ENCODE assay signal across 26 mouse cellular contexts in genomic region chr5:125028911-125029310, GRCm38 (mm10). TPM values are rescaled to one million over a fixed set of nuclear protein-coding genes. Genes with fewer than 3 reads are reported as not detected.
"Had no signal": no experiment of that assay in that cellular context is flagged by ENCODE, and none has a peak within 500 bp of the region (broad histone marks: within the 10 kb centered on the region; RNA-seq: fewer than 3 reads in every experiment).

No protein-coding gene starts in this region.

- H3K4me1 ChIP-seq: heart, embryonic 10.5 days; heart, embryonic 13.5 days; heart, embryonic 15.5 days; hindbrain, embryonic 13.5 days; hindbrain, embryonic 15.5 days; intestine, embryonic 15.5 days; limb, embryonic 10.5 days; limb, embryonic 12.5 days; liver, embryonic 13.5 days had no signal

- H3K27ac ChIP-seq: heart, embryonic 10.5 days; heart, embryonic 13.5 days; heart, embryonic 15.5 days; hindbrain, embryonic 13.5 days; hindbrain, embryonic 15.5 days; intestine, embryonic 15.5 days; left cerebral cortex, adult 2 months; limb, embryonic 10.5 days; limb, embryonic 12.5 days; liver, embryonic 13.5 days had no signal

- H3K27me3 ChIP-seq: heart, embryonic 13.5 days; heart, embryonic 15.5 days; hindbrain, embryonic 13.5 days; hindbrain, embryonic 15.5 days; intestine, embryonic 15.5 days; limb, embryonic 12.5 days; liver, embryonic 13.5 days had no signal

- DNase-seq: forebrain, postnatal 0 days; gastrocnemius, postnatal 14 days; gastrocnemius, postnatal 36 days; heart, adult 18-20 months; heart, postnatal 14 days; kidney, adult 18-20 months; kidney, adult 8-10 months; kidney, postnatal 10 days; kidney, postnatal 25 days; kidney, postnatal 4 days; liver; liver, embryonic 13.5 days had no signal

- H3K9ac ChIP-seq: forebrain, postnatal 0 days; heart, embryonic 13.5 days; heart, embryonic 15.5 days; hindbrain, embryonic 13.5 days; hindbrain, embryonic 15.5 days; intestine, embryonic 15.5 days; limb, embryonic 12.5 days; liver, embryonic 13.5 days had no signal

- ATAC-seq: forebrain, postnatal 0 days; inflammation-experienced regulatory T-cells, adult 6 months; intestine, embryonic 15.5 days; intestine, postnatal 0 days had no signal

- H3K4me2 ChIP-seq: heart, embryonic 13.5 days; heart, embryonic 15.5 days; hindbrain, embryonic 13.5 days; hindbrain, embryonic 15.5 days; intestine, embryonic 15.5 days; limb, embryonic 12.5 days; liver, embryonic 11.5 days; liver, embryonic 13.5 days had no signal

- H3K4me3 ChIP-seq: heart, embryonic 10.5 days; heart, embryonic 13.5 days; heart, embryonic 15.5 days; hindbrain, embryonic 13.5 days; hindbrain, embryonic 15.5 days; intestine, embryonic 15.5 days; left cerebral cortex, adult 2 months; limb, embryonic 10.5 days; limb, embryonic 12.5 days; liver, embryonic 13.5 days had no signal

- H3K9me3 ChIP-seq: heart, embryonic 10.5 days; heart, embryonic 13.5 days; heart, embryonic 15.5 days; hindbrain, embryonic 13.5 days; hindbrain, embryonic 15.5 days; intestine, embryonic 15.5 days; limb, embryonic 10.5 days; limb, embryonic 12.5 days; liver, embryonic 13.5 days had no signal

RNA-seq across cellular contexts. Expression of gene Rflna, which starts 25.9 kb away (rescaled TPM):
- total RNA-seq: gastrocnemius, adult 18-20 months; hematopoietic stem cell, adult 5-6 weeks had no signal
